Mouse (Mus musculus) brain, embryonic 18.5 days (tissue): ENCODE measurements at regions not wholly inside any gene's neighbourhood (a gene's known extent, or its start where the extent isn't known, plus 50 kb on each side); places are given as distances from the start of the nearest gene placed in this dataset.
"Not testable (repeated sequence)": the region's sequence is repeated elsewhere in the genome, so short reads cannot be mapped to it uniquely, and the experiment has no call there.

Experiments
- DNase-seq: peaks from one replicate; pipeline ENCODE4 v3.0.0-alpha.2; 2012; ENCODE audit warnings: low read depth, low spot score

DNA sequence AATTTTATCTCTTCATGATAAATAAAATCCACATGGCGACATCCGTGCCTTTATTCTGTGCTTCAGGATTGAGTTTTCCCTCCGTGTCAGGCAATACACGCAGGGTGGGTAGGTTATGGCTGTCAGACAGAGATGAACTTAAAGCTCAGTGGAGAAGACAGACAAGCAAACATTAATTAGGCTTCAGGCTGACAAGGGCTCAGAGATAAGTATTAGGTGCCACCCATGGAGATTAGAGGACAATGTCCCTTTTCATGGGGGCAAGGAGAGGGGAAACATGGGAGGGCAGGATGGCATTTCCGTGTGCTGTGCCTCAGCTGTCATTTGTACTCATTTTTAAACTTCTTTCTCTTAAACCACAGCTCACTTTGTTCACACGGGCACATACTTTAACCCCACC lies 381.0 kb downstream of the Kif2b start:
- no peak for DNase-seq

DNA sequence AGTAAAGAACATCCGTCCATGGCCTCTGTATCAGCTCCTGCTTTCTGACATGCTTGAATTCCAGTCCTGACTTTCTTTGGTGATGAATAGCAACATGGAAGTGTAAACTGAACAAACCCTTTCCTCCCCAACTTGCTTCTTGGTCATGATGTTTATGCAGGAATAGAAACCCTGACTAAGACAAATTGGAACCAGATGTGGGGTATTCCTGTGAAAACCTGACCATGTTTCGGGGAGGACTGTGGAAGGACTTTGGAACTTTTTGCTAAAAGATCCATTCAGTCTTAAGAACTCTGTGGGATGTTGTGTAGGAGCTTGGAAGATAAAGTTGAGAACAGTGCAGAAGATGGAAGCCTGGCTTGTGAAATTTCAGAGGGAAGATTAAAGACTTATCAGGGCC lies 410.0 kb downstream of the Kif2b start:
- not testable (repeated sequence) for DNase-seq

GRCm38 (mm10) chr11:91133753-91134270 lies 443.5 kb downstream of the Kif2b start:
- DNase-seq: no peak

DNA sequence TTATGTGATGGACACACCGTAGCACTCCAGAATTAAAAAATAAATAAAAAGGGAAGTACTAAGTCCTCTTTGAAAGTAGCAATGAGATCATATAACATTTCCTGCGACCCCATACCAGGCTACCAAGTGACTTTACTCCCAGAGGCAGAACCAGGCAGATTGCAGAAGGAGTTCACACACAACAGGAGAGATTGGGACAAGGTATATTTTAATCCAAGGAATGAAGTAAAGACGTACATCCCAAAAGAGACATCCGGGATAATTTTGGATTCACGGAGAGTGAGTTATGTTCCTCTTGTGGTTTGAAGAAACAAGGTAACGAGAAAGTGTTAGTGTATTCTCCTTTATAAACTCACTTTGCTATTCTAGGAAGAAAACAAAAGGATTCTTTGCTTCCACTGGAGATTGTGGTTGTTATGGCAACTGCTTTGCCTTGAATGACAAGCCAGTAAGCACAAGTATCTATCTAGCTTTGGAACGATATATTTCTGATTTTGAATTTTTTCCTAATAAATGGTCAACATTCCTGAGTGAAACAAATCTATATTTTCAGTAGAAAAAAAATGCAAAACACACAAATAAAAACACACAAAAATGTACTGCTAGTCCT lies 444.5 kb downstream of the Kif2b start:
- DNase-seq: no peak

- no peak for DNase-seq
Measured at GRCm38 (mm10) chr11:91131960-91132359, 443.8 kb upstream of the Tom1l1 start.

DNA sequence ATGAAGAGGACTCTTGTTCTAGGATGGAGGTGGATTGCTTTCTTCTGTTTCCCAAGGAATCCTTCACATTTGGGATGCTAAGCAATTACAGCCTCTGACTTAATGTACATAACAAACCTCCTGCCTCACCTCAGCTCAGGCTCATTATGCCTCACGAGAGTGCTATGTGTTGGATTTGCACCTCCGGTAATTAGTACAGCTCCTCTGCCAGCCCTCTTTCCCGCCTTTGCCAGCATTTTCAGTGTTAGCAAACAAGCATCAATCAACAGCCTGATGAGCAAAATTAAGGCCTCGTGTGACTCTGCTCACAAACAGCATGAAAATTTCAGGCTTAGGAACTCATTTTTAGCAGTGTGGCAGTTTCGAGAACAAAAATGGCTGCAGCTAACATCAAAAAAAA lies 410.0 kb upstream of the Tom1l1 start:
- DNase-seq: peak; percentile 49

- DNase-seq: peak; percentile 6
Measured at GRCm38 (mm10) chr11:91097552-91097951, 409.4 kb upstream of the Tom1l1 start.

DNA sequence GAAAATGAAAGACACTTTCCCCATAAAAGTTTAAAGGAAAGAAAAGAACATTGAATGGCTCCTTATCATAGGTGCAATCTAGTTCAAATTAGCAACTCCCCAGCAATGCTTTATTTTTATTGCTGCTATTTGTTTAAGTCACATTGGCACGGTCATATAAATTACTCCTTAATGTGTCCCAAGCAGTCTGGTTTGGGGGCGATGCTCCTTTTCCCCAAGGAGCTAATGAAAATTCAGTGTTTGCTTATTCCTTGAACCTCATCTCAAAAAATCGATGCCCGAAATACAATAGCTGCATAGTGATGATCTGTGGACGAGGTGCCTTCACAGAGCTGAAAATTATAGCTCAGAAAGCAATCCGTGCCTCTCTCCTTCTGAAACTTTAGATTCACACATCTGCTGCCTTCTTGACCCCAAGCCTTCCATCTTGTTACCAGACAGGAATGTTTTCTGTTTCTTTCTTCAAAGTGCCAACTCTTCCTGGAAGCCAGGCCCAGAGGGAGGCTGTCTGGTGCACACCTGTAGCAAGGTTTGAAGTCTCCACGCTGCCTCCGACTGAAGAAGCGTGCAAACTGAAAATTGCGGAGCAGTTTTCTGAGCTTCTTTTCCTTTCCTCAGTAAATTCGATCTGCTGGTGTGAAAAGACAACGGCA lies 408.0 kb upstream of the Tom1l1 start:
- no peak for DNase-seq

DNA sequence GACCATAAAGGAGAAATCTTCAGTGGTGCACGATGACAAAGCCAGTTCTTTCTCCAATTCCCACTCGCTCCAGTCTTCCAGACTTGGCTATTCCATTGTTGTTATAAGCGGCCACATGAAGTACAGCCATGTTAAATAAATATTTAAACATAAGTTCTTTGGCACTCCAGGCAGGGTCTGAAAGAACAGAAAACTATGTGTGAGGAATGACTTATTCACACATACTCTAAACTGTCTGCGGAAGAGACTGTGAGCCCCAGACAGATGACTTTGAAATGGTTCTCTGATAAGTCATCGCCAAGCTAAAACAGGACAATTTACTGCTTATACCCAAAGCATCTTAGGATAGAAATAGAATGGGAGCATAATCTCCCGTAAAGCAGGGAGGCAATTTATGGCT lies 377.2 kb upstream of the Tom1l1 start:
- DNase-seq: no peak

DNA sequence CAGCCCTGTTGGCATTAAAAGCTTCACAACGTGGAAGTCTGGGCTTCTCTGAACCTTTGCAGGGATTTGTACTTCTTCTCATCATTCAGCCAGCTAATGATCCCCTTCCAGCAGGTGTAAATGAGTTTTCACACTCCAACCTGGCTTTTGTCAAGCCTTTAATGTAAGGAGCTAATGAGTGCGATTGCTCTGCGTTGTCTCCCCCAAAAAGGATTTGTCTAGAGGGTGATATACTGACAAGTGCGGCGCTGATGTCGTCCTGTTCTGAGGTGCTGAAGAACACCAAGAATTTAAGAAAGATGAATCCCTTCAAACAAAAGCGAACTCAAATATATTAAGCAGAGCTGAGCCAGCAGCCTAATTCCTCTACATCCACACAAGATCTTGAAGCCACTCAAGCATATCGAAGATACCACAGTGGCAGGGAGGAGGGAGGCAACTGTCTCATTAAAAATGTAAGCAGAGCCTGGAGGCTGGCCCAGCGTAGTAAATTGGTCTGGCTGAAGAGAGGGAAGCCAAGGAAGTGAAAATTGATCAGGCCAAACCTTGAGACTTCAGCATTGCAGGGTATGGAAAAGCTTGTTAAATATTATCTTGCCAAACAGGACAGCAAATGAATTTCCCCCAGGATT lies 368.9 kb upstream of the Tom1l1 start:
- no peak for DNase-seq

DNA sequence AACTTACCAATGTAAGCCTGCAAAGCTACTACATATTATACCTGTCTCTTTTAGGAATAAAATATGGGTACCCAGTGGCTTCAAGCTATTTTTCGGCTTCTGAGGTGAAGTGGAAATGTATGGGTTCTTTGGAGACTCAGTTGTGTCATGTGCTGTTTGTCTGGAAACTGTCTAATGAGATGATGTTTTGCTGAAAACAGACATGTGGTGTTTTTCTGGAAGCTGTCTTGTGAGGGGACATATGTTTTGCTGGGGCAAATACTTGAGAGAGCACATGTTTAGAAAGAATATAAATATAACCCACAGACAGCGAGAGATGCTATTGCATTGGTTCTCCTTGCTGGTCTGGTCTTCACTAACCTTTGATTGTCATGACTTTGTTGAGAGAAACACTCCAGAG lies 365.2 kb upstream of the Tom1l1 start:
- no peak for DNase-seq

GRCm38 (mm10) chr11:91051646-91052045 lies 363.5 kb upstream of the Tom1l1 start:
- DNase-seq: no peak

GRCm38 (mm10) chr11:91041486-91041885 lies 353.3 kb upstream of the Tom1l1 start:
- DNase-seq: no peak
